Mouse (Mus musculus) heart, postnatal 0 days (tissue): ENCODE measurements at regions not wholly inside any gene's neighbourhood (a gene's known extent, or its start where the extent isn't known, plus 50 kb on each side); places are given as distances from the start of the nearest gene placed in this dataset.

ENCODE experiments used
- CTCF ChIP-seq: IDR thresholded peaks from 2 replicates; pipeline ENCODE4 v1.5.1; 2016; ENCODE audit warnings: antibody characterized with exemption, control low read depth, low read depth
- EP300 ChIP-seq: IDR thresholded peaks from 2 replicates; pipeline ENCODE4 v1.6.1; 2016; ENCODE audit warnings: antibody characterized with exemption, low read depth

DNA sequence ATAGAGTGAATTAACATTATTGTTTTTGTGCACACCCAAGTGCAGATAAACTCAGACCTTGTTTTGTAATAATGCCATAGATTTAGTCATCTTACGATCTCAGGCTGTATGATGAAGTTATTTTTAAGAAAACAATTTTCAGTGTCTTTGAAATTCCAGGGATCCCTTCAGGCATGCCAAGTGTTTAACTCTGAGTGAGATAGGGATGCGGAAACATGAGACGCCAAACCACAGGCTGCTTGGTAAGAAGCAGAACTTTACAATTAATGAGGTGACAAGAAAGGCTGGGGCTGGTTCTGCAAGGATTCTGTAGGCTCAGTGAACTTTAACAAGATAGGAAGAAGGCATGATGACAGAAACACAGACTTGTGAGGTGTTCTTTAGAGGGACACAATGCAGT, 292.3 kb upstream of the Alcam start:
- TF ChIP-seq CTCF: no peak
- no peak for TF ChIP-seq EP300
